In genomic region chr4:98107936-98108675, GRCm38 (mm10) we compare ENCODE assay signal across 8 mouse cellular contexts.
DNase-seq lines count a peak whose midpoint lies in the region; ATAC-seq lines count a peak whose summit lies in the region.
"Had no signal": no experiment of that assay in that cellular context is flagged by ENCODE, and none has a peak within 500 bp of the region (broad histone marks: within the 10 kb centered on the region; RNA-seq: fewer than 3 reads in every experiment).

No protein-coding gene starts in this region.

- H3K9ac ChIP-seq in kidney, embryonic 16.5 days (replicated peaks; ENCODE audit: low read length), result no peak overlapping the region
- H3K9ac ChIP-seq in forebrain, embryonic 12.5 days, result no peak overlapping the region
- no peak overlapping the region for H3K9ac ChIP-seq in neural tube, embryonic 13.5 days

- no peak for DNase-seq in kidney, postnatal 10 days
- DNase-seq in hindlimb bud, embryonic 11.5 days (ENCODE audit: extremely low spot score, low read depth, low spot score), result peak; percentile 56
- DNase-seq in adrenal gland, postnatal 14 days, result no peak
- DNase-seq in frontal cortex, postnatal 10 days (ENCODE audit: low spot score in 2 of 2), result no peak
- DNase-seq: right cerebral cortex, postnatal 25 days had no signal

- H3K4me3 ChIP-seq in kidney, embryonic 16.5 days (ENCODE audit: low read length), result no peak overlapping the region
- no peak overlapping the region for H3K4me3 ChIP-seq in forebrain, embryonic 12.5 days (replicated peaks)
- no peak overlapping the region for H3K4me3 ChIP-seq in neural tube, embryonic 13.5 days

- no peak for ATAC-seq in kidney, embryonic 16.5 days (ENCODE audit: low FRiP score, low TSS enrichment)
- peak; percentile 31 for ATAC-seq in forebrain, embryonic 12.5 days (ENCODE audit: low FRiP score)
- 0 out of 2 replicates have a peak, but pooled peaks have one; percentile 15 for ATAC-seq in neural tube, embryonic 13.5 days (ENCODE audit: low read depth)

- H3K4me2 ChIP-seq in kidney, embryonic 16.5 days (replicated peaks; ENCODE audit: low read depth, low read length), result peak overlapping the region; percentile 43
- H3K4me2 ChIP-seq in forebrain, embryonic 12.5 days, result peak overlapping the region; percentile 38
- H3K4me2 ChIP-seq in neural tube, embryonic 13.5 days, result peak overlapping the region; percentile 39

- H3K36me3 ChIP-seq in kidney, embryonic 16.5 days (ENCODE audit: insufficient read depth, low read length), result no peaks in the 10 kb centered on the region
- no peaks in the 10 kb centered on the region for H3K36me3 ChIP-seq in forebrain, embryonic 12.5 days (replicated peaks)
- H3K36me3 ChIP-seq in neural tube, embryonic 13.5 days, result no peaks in the 10 kb centered on the region

- WGBS in kidney, embryonic 16.5 days, result 7% methylated on average over 9 of the region's 9 CpGs
- WGBS in forebrain, embryonic 12.5 days, result 2% methylated on average over 9 of the region's 9 CpGs
- 4% methylated on average over 9 of the region's 9 CpGs for WGBS in neural tube, embryonic 13.5 days

- no peaks in the 10 kb centered on the region for H3K27me3 ChIP-seq in kidney, embryonic 16.5 days (ENCODE audit: insufficient read depth, low read length)
- H3K27me3 ChIP-seq in forebrain, embryonic 12.5 days, result peaks cover 19% of the 10 kb centered on the region; the same call in 1 of the 2 replicates
- H3K27me3 ChIP-seq in neural tube, embryonic 13.5 days, result no peaks in the 10 kb centered on the region

- peaks cover 50% of the 10 kb centered on the region for H3K4me1 ChIP-seq in kidney, embryonic 16.5 days (ENCODE audit: insufficient read depth, low read length)
- H3K4me1 ChIP-seq in forebrain, embryonic 12.5 days, result peaks cover 78% of the 10 kb centered on the region
- peaks cover 72% of the 10 kb centered on the region for H3K4me1 ChIP-seq in neural tube, embryonic 13.5 days (replicated peaks)

- no peaks in the 10 kb centered on the region for H3K9me3 ChIP-seq in kidney, embryonic 16.5 days (ENCODE audit: low read length)
- no peaks in the 10 kb centered on the region for H3K9me3 ChIP-seq in forebrain, embryonic 12.5 days
- no peaks in the 10 kb centered on the region for H3K9me3 ChIP-seq in neural tube, embryonic 13.5 days

- peak overlapping the region; percentile 67 for H3K27ac ChIP-seq in kidney, embryonic 16.5 days (ENCODE audit: low read length)
- H3K27ac ChIP-seq in forebrain, embryonic 12.5 days, result peak overlapping the region; percentile 95
- H3K27ac ChIP-seq in neural tube, embryonic 13.5 days (replicated peaks), result peak overlapping the region; percentile 89
